Mouse (Mus musculus) small intestine, adult 2 months (tissue): ENCODE results near the gene Btbd35f29.
"Not testable (repeated sequence)": the region's sequence is repeated elsewhere in the genome, so short reads cannot be mapped to it uniquely, and the experiment has no call there.

Source experiments
- CTCF ChIP-seq: fragments of 200-500 bp; IDR thresholded peaks from 2 replicates; pipeline ENCODE4 v1.5.1; 2012; ENCODE audit warnings: low read depth, mild to moderate bottlenecking, control low read depth, inconsistent platforms, low read length, moderate library complexity, mixed read lengths; ENCODE audit not compliant: insufficient replicate concordance, insufficient read length; ENCODE audit errors: extremely low read depth
- POLR2A ChIP-seq: fragments of 200-500 bp; IDR thresholded peaks from 2 replicates; pipeline ENCODE4 v1.6.1; 2012; ENCODE audit warnings: low read depth, mild to moderate bottlenecking, control low read depth, inconsistent platforms, low read length, moderate library complexity

DNA sequence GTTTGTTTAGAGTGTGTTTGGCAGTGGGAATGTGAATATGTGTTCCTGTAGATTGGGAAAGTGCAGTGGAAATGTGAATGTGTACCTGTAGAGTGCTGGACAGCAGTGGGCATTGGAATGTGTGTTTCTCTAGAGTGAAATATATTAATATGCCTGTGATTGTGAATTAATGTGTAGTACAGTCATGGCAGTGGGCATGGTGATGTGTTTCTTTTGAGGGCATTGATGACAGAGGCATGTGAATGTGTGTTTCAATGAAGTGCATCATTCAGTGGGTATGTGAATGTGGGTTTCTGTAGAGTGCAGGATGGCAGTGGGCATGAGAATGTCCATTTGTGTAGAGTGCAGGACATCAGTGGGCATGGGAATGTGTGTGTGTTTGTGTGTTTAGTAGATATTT is 27.7 kb downstream of the Btbd35f29 start:
- TF ChIP-seq CTCF, POLR2A: not testable (repeated sequence)
